Mouse (Mus musculus) olfactory bulb, adult 2 months (tissue): Measurements from ENCODE around the gene Palld.

Experiments used
- CTCF ChIP-seq: fragments of 200-500 bp; IDR thresholded peaks from 2 replicates; pipeline ENCODE4 v1.5.1; 2012; ENCODE audit warnings: low read depth, mild to moderate bottlenecking, low read length, moderate library complexity; ENCODE audit not compliant: insufficient read depth
- POLR2A ChIP-seq: fragments of 200-500 bp; IDR thresholded peaks from 2 replicates; pipeline ENCODE4 v1.6.1; 2012; ENCODE audit warnings: mild to moderate bottlenecking, low read depth, low read length, moderate library complexity; ENCODE audit not compliant: insufficient read depth

DNA sequence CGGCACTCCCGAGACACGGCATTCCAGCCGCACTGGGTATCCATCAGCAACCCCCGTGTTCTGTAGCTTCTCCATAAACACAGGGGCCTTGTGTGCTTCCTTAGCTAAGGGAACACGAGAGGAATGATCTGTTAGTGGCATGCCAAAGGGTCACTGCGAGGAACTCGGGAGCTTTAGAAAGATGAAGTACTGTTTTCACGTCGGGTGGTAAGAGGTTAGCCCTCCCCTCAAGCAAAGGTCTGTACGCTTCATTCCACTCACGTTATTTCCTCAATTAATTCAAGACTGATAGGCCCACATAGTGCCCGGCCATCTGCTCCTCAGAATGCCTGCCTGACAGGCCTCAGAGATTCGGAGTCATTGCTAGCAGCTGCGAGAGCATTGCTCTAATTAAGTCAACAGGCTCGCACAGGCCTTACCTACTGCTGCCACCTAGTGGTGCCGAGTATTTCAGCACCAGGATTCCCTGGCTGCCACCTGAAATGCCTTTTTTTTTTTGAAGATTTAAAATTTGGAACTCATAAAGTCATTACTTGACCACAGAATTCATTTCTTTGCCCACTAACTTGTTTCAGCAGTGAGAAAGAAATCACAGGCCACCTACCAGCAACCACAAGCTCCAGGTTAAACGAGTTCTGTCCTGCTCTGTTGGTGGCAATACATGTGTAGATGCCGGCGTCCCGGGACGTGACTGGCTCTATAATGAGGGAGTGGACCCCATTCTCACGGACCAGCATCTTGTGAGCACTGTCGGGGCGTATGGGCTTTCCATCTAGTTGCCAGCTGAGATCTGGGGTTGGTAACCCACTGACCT, 386.4 kb downstream of the Palld start:
- TF ChIP-seq CTCF (no peak), POLR2A (no peak)
